Mouse (Mus musculus): ENCODE measurements around the gene Akap1. TPM values are rescaled to one million over a fixed set of nuclear protein-coding genes. Genes with fewer than 3 reads are reported as not detected.

Akap1 gene
- polyA plus RNA-seq (2016; fragmentation: Nextera tagmentation; extraction: Ambion mirVana): 12.3 and 14.0 TPM in 2 replicates

- 0 out of 2 replicates have a peak, but pooled peaks cover 4% of the 10 kb centered on the region for H3K36me3 ChIP-seq
- H3K27ac ChIP-seq: peak within 1 kb of the TSS; percentile 62
- peaks cover 44% of the 10 kb centered on the region for H3K4me1 ChIP-seq
- no peaks in the 10 kb centered on the region for H3K9me3 ChIP-seq (replicated peaks)
- WGBS (ENCODE audit: insufficient replicate concordance): 2% methylated on average over 60 of the region's 60 CpGs
- H3K4me2 ChIP-seq: peak within 1 kb of the TSS; percentile 97
- peaks cover 21% of the 10 kb centered on the region for H3K27me3 ChIP-seq (replicated peaks)
- H3K4me3 ChIP-seq: peak within 1 kb of the TSS; percentile 70
- ATAC-seq: peak; percentile 94
- H3K9ac ChIP-seq: peak within 1 kb of the TSS; percentile 73
Measured at GRCm38 (mm10) chr11:88864458-88865197, at the start of gene Akap1. Gene Akap1, minus strand, starts transcription at chr11:88864586.

- WGBS (ENCODE audit: insufficient replicate concordance): 79% methylated on average over 8 of the region's 8 CpGs
- Histone ChIP-seq H3K4me1 (no peaks in the 10 kb centered on the region; the same call in 1 of the 2 replicates), H3K4me3 (no peak overlapping the region), H3K27ac (no peak overlapping the region), H3K27me3 (replicated peaks) (no peaks in the 10 kb centered on the region), H3K9ac (no peak overlapping the region), H3K36me3 (no peaks in the 10 kb centered on the region), H3K4me2 (no peak overlapping the region), H3K9me3 (replicated peaks) (no peaks in the 10 kb centered on the region)
- ATAC-seq: no peak
Measured at GRCm38 (mm10) chr11:88909388-88910036, 45.1 kb upstream of the Akap1 start.

GRCm38 (mm10) chr11:88908557-88909211 lies 44.3 kb upstream of the Akap1 start:
- Histone ChIP-seq H3K9me3 (replicated peaks) (no peaks in the 10 kb centered on the region), H3K4me2 (no peak overlapping the region), H3K36me3 (no peaks in the 10 kb centered on the region), H3K27me3 (replicated peaks) (no peaks in the 10 kb centered on the region), H3K4me1 (no peaks in the 10 kb centered on the region; the same call in 1 of the 2 replicates), H3K9ac (no peak overlapping the region), H3K4me3 (no peak overlapping the region), H3K27ac (no peak overlapping the region)
- 0 out of 2 replicates have a peak, but pooled peaks have one; percentile 49 for ATAC-seq
- 67% methylated on average over 1 of the region's 1 CpGs for WGBS (ENCODE audit: insufficient replicate concordance)

- WGBS (ENCODE audit: insufficient replicate concordance): 83% methylated on average over 7 of the region's 7 CpGs
- H3K9me3 ChIP-seq (replicated peaks): no peaks in the 10 kb centered on the region
Measured at GRCm38 (mm10) chr11:88907886-88908285, 43.5 kb upstream of the Akap1 start.

GRCm38 (mm10) chr11:88905621-88906020 lies 41.2 kb upstream of the Akap1 start:
- Histone ChIP-seq H3K9me3 (replicated peaks) (no peaks in the 10 kb centered on the region), H3K27me3 (replicated peaks) (peaks cover 8% of the 10 kb centered on the region; the same call in 1 of the 2 replicates), H3K4me3 (no peak overlapping the region), H3K4me2 (no peak overlapping the region), H3K9ac (no peak overlapping the region), H3K27ac (no peak overlapping the region), H3K4me1 (no peaks in the 10 kb centered on the region; the same call in 1 of the 2 replicates), H3K36me3 (no peaks in the 10 kb centered on the region)
- 30% methylated on average over 2 of the region's 2 CpGs for WGBS (ENCODE audit: insufficient replicate concordance)
- no peak for ATAC-seq

More at GRCm38 (mm10) chr11:88907886-88908285, 43.5 kb upstream of the Akap1 start:
- Histone ChIP-seq H3K27ac (no peak overlapping the region), H3K9ac (no peak overlapping the region), H3K27me3 (replicated peaks) (no peaks in the 10 kb centered on the region), H3K4me1 (no peaks in the 10 kb centered on the region; the same call in 1 of the 2 replicates), H3K36me3 (no peaks in the 10 kb centered on the region), H3K4me2 (no peak overlapping the region), H3K4me3 (no peak overlapping the region)
- ATAC-seq: no peak

GRCm38 (mm10) chr11:88904080-88904479 lies 39.7 kb upstream of the Akap1 start:
- Histone ChIP-seq H3K27me3 (replicated peaks) (peaks cover 11% of the 10 kb centered on the region; the same call in 1 of the 2 replicates), H3K9me3 (replicated peaks) (no peaks in the 10 kb centered on the region), H3K9ac (no peak overlapping the region), H3K27ac (no peak overlapping the region), H3K4me2 (no peak overlapping the region), H3K4me3 (no peak overlapping the region), H3K36me3 (no peaks in the 10 kb centered on the region), H3K4me1 (no peaks in the 10 kb centered on the region; the same call in 1 of the 2 replicates)
- 34% methylated on average over 2 of the region's 2 CpGs for WGBS (ENCODE audit: insufficient replicate concordance)
- ATAC-seq: no peak

- WGBS (ENCODE audit: insufficient replicate concordance): 66% methylated on average over 6 of the region's 6 CpGs
- Histone ChIP-seq H3K27ac (no peak overlapping the region), H3K9ac (no peak overlapping the region), H3K4me2 (no peak overlapping the region), H3K9me3 (replicated peaks) (no peaks in the 10 kb centered on the region), H3K4me1 (no peaks in the 10 kb centered on the region; the same call in 1 of the 2 replicates), H3K4me3 (no peak overlapping the region), H3K36me3 (no peaks in the 10 kb centered on the region), H3K27me3 (replicated peaks) (peaks cover 17% of the 10 kb centered on the region)
- ATAC-seq: no peak
Measured at GRCm38 (mm10) chr11:88902762-88903161, 38.4 kb upstream of the Akap1 start.

- no peak for ATAC-seq
- no peaks in the 10 kb centered on the region for H3K9me3 ChIP-seq (replicated peaks)
- 52% methylated on average over 7 of the region's 7 CpGs for WGBS (ENCODE audit: insufficient replicate concordance)
- H3K4me1 ChIP-seq: no peaks in the 10 kb centered on the region; the same call in 1 of the 2 replicates
- H3K27me3 ChIP-seq (replicated peaks): peaks cover 28% of the 10 kb centered on the region
- no peak overlapping the region for H3K27ac ChIP-seq
- no peak overlapping the region for H3K4me2 ChIP-seq
- no peak overlapping the region for H3K9ac ChIP-seq
- H3K36me3 ChIP-seq: no peaks in the 10 kb centered on the region
- H3K4me3 ChIP-seq: no peak overlapping the region
Measured at GRCm38 (mm10) chr11:88901341-88901802, 37.0 kb upstream of the Akap1 start.

GRCm38 (mm10) chr11:88899561-88899960 lies 35.2 kb upstream of the Akap1 start:
- Histone ChIP-seq H3K4me1 (no peaks in the 10 kb centered on the region), H3K36me3 (no peaks in the 10 kb centered on the region), H3K4me3 (no peak overlapping the region), H3K27me3 (replicated peaks) (peaks cover 28% of the 10 kb centered on the region), H3K9ac (no peak overlapping the region), H3K27ac (no peak overlapping the region), H3K9me3 (replicated peaks) (no peaks in the 10 kb centered on the region), H3K4me2 (no peak overlapping the region)
- no peak for ATAC-seq
- WGBS (ENCODE audit: insufficient replicate concordance): 80% methylated on average over 6 of the region's 6 CpGs

- Histone ChIP-seq H3K4me3 (no peak overlapping the region), H3K4me2 (no peak overlapping the region), H3K4me1 (no peaks in the 10 kb centered on the region), H3K36me3 (no peaks in the 10 kb centered on the region), H3K9ac (no peak overlapping the region), H3K27me3 (replicated peaks) (peaks cover 28% of the 10 kb centered on the region), H3K27ac (no peak overlapping the region), H3K9me3 (replicated peaks) (no peaks in the 10 kb centered on the region)
- ATAC-seq: no peak
- WGBS (ENCODE audit: insufficient replicate concordance): 61% methylated on average over 4 of the region's 4 CpGs
Measured at GRCm38 (mm10) chr11:88898380-88898763, 34.0 kb upstream of the Akap1 start.

GRCm38 (mm10) chr11:88897624-88898379 lies 33.4 kb upstream of the Akap1 start:
- 38% methylated on average over 15 of the region's 15 CpGs for WGBS (ENCODE audit: insufficient replicate concordance)

More at GRCm38 (mm10) chr11:88897624-88898379, 33.4 kb upstream of the Akap1 start:
- H3K9me3 ChIP-seq (replicated peaks): no peaks in the 10 kb centered on the region
- H3K4me2 ChIP-seq: 0 out of 2 replicates have a peak overlapping the region, but pooled peaks have one; percentile 11
- no peaks in the 10 kb centered on the region for H3K4me1 ChIP-seq
- H3K27me3 ChIP-seq (replicated peaks): peaks cover 28% of the 10 kb centered on the region
- H3K36me3 ChIP-seq: no peaks in the 10 kb centered on the region
- no peak for ATAC-seq
- H3K4me3 ChIP-seq: no peak overlapping the region
- no peak overlapping the region for H3K9ac ChIP-seq
- H3K27ac ChIP-seq: no peak overlapping the region
